Comparison of ENCODE assay signal across 7 mouse cellular contexts in the genomic region with DNA sequence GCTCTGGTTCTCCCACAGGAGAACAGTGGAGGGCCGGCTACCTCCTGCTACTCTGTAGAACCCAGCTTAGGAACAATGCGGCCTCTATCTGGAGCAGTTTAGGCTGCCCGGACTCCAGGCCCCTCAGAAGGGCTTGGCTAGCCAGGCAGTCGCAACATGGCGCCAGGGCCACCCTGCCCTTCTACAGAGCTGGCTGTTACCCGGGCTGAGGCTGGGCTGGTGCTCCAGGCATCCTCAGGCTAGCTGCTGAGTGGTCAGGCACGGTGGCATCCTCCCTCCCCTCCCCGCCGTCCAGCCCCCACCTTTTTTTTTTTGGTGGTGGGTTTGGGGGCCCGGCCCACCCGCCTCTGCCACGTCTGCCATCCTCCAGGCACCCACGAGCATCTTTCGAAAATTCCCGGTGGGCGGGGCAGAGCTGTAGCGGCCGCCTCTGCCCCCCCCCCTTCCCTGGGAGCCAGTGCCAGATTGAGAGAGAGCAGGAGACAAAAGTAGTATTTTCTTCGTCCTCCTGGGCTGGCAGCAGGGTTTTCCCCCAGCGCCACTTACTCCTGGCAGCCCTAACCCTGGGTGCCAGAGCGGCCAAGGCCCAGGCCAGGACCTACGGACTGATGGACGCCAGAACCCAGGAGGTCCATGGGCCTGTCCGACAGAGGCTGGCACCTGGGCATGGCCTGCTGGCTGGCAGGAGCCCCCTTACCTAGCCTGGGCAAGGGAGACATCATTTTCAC. TPM values are rescaled to one million over a fixed set of nuclear protein-coding genes. Genes with fewer than 3 reads are reported as not detected.
DNase-seq lines count a peak whose midpoint lies in the region; ATAC-seq lines count a peak whose summit lies in the region.

No protein-coding gene starts in this region.

- peaks cover 58% of the 10 kb centered on the region for H3K4me1 ChIP-seq in kidney, embryonic 16.5 days (ENCODE audit: insufficient read depth, low read length)
- peaks cover 25% of the 10 kb centered on the region for H3K4me1 ChIP-seq in embryonic facial prominence, embryonic 14.5 days (ENCODE audit: control insufficient read depth, insufficient read depth, low read length)
- H3K4me1 ChIP-seq in stomach, embryonic 16.5 days (ENCODE audit: control insufficient read depth, insufficient read depth, low read length) = peaks cover 33% of the 10 kb centered on the region

- no peak overlapping the region for H3K9ac ChIP-seq in kidney, embryonic 16.5 days (replicated peaks; ENCODE audit: low read length)
- H3K9ac ChIP-seq in embryonic facial prominence, embryonic 14.5 days (ENCODE audit: low read depth, low read length) = peak overlapping the region; percentile 48
- H3K9ac ChIP-seq in stomach, embryonic 16.5 days (ENCODE audit: low read length) = peak overlapping the region; percentile 47; the same call in 1 of the 2 replicates

- H3K4me2 ChIP-seq in kidney, embryonic 16.5 days (replicated peaks; ENCODE audit: low read depth, low read length) = no peak overlapping the region
- peak overlapping the region; percentile 35 for H3K4me2 ChIP-seq in embryonic facial prominence, embryonic 14.5 days (ENCODE audit: low read depth, low read length)
- H3K4me2 ChIP-seq in stomach, embryonic 16.5 days (ENCODE audit: low read depth, low read length) = 0 out of 2 replicates have a peak overlapping the region, but pooled peaks have one; percentile 14

- no peak for DNase-seq in kidney, postnatal 10 days
- DNase-seq in ZHBTc4 (ENCODE audit: low read depth, low spot score) = peak; percentile 19
- no peak for DNase-seq in embryonic facial prominence, embryonic 14.5 days (ENCODE audit: low spot score)
- DNase-seq in layer of hippocampus, adult 9-11 months = peak; percentile 74
- DNase-seq in urinary bladder, postnatal 10 days (ENCODE audit: low spot score) = no peak

- H3K27me3 ChIP-seq in kidney, embryonic 16.5 days (ENCODE audit: insufficient read depth, low read length) = no peaks in the 10 kb centered on the region
- no peaks in the 10 kb centered on the region for H3K27me3 ChIP-seq in embryonic facial prominence, embryonic 14.5 days (replicated peaks; ENCODE audit: control insufficient read depth, insufficient read depth, low read length)
- 0 out of 2 replicates have a peak, but pooled peaks cover 1% of the 10 kb centered on the region for H3K27me3 ChIP-seq in stomach, embryonic 16.5 days (ENCODE audit: control insufficient read depth, insufficient read depth, low read length)

- H3K9me3 ChIP-seq in kidney, embryonic 16.5 days (ENCODE audit: low read length) = no peaks in the 10 kb centered on the region
- no peaks in the 10 kb centered on the region for H3K9me3 ChIP-seq in embryonic facial prominence, embryonic 14.5 days (ENCODE audit: control insufficient read depth, low read length)
- no peaks in the 10 kb centered on the region for H3K9me3 ChIP-seq in stomach, embryonic 16.5 days (replicated peaks; ENCODE audit: control insufficient read depth, low read length)

- WGBS in kidney, embryonic 16.5 days = 87% methylated on average over 21 of the region's 24 CpGs
- 70% methylated on average over 16 of the region's 24 CpGs for WGBS in embryonic facial prominence, embryonic 14.5 days
- 83% methylated on average over 23 of the region's 24 CpGs for WGBS in stomach, embryonic 16.5 days

- no peak overlapping the region for H3K4me3 ChIP-seq in kidney, embryonic 16.5 days (ENCODE audit: low read length)
- H3K4me3 ChIP-seq in embryonic facial prominence, embryonic 14.5 days (ENCODE audit: low read depth, low read length) = peak overlapping the region; percentile 16
- H3K4me3 ChIP-seq in stomach, embryonic 16.5 days (replicated peaks; ENCODE audit: low read length) = 0 out of 2 replicates have a peak overlapping the region, but pooled peaks have one; percentile 13

- peaks cover 31% of the 10 kb centered on the region for H3K36me3 ChIP-seq in kidney, embryonic 16.5 days (ENCODE audit: insufficient read depth, low read length)
- peaks cover 39% of the 10 kb centered on the region for H3K36me3 ChIP-seq in embryonic facial prominence, embryonic 14.5 days (ENCODE audit: control insufficient read depth, insufficient read depth, low read length)
- 0 out of 2 replicates have a peak, but pooled peaks cover 2% of the 10 kb centered on the region for H3K36me3 ChIP-seq in stomach, embryonic 16.5 days (ENCODE audit: control insufficient read depth, insufficient read depth, low read length)

- ATAC-seq in kidney, embryonic 16.5 days (ENCODE audit: low FRiP score, low TSS enrichment) = no peak
- ATAC-seq in embryonic facial prominence, embryonic 14.5 days (ENCODE audit: low read depth) = peak; percentile 16; the same call in 1 of the 2 replicates
- peak; percentile 21; the same call in 1 of the 2 replicates for ATAC-seq in stomach, embryonic 16.5 days (ENCODE audit: insufficient read depth, low FRiP score)

- 0 out of 2 replicates have a peak overlapping the region, but pooled peaks have one; percentile 30 for H3K27ac ChIP-seq in kidney, embryonic 16.5 days (ENCODE audit: low read length)
- peak overlapping the region; percentile 77 for H3K27ac ChIP-seq in embryonic facial prominence, embryonic 14.5 days (replicated peaks; ENCODE audit: low read depth, low read length)
- H3K27ac ChIP-seq in stomach, embryonic 16.5 days (ENCODE audit: low read length) = peak overlapping the region; percentile 60

RNA-seq across cellular contexts. Expression of a gene that starts 55.6 kb away (rescaled TPM):
- 5.1 and 5.9 TPM in 2 replicates for polyA plus RNA-seq in kidney, embryonic 16.5 days (2015; fragmentation: Nextera tagmentation; extraction: Ambion mirVana)
- polyA plus RNA-seq in embryonic facial prominence, embryonic 14.5 days (2014; fragmentation: Nextera tagmentation; extraction: Ambion mirVana) = 3.5 and 6.0 TPM in 2 replicates
- polyA plus RNA-seq in stomach, embryonic 16.5 days (2015; fragmentation: Nextera tagmentation; extraction: Ambion mirVana) = 8.7 and 12.2 TPM in 2 replicates

Comparison
In these comparisons a context has a peak if more than half of its experiments do, and no peak if none do; other contexts are left out.
1. DNase-seq: peak in ZHBTc4 (single experiment) and layer of hippocampus, adult 9-11 months (single experiment); none in kidney, postnatal 10 days (single experiment), embryonic facial prominence, embryonic 14.5 days (single experiment) and urinary bladder, postnatal 10 days (single experiment).
2. Peak in every context shown above with its lines, with median percentiles within 50 percentile points of each other: H3K27ac ChIP-seq.